Mouse (Mus musculus): ENCODE data around the gene Nrg3. TPM values are rescaled to one million over a fixed set of nuclear protein-coding genes. Genes with fewer than 3 reads are reported as not detected.

Nrg3 gene
- polyA plus RNA-seq, 1 experiment, result not detected

DNA sequence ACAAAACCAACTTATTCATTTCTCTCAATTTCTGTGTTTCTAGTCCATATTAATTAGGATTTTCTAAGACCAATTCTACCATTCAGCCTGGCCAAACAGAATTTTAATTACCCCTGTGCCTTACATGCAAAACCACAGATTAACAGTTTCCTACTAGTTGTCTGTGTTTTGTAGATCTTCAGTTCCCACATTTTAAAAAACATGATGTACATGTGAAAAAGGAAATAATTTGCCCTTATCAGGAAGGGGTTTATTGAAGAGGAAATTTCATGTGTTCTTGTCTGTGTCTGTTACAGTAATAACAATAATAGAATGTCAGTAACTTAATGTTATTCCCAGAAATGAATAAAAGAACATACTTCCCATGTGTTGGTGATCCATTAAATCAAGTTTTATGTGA lies 939.4 kb downstream of the Nrg3 start:
- H3K36me3 ChIP-seq (ENCODE audit: control insufficient read depth, insufficient read depth), result no peaks in the 10 kb centered on the region
- H3K4me2 ChIP-seq (ENCODE audit: low read depth), result no peak overlapping the region
- TF ChIP-seq SRF (IDR thresholded peaks at IDR 0.05; ENCODE audit: control insufficient read depth, insufficient read length, low read depth), result no peak
- TF ChIP-seq MYOD1 (IDR thresholded peaks at IDR 0.05; ENCODE audit: control insufficient read depth in 1 of 3, insufficient read length in 2 of 3, low read depth in 2 of 3), result no peak
- TF ChIP-seq CEBPB (IDR thresholded peaks at IDR 0.05; ENCODE audit: insufficient read depth, poor library complexity, severe bottlenecking), result no peak
- H3ac ChIP-seq (ENCODE audit: control insufficient read depth, insufficient read length), result no peak overlapping the region
- no peak overlapping the region for H3K4me3 ChIP-seq
- H3K27me3 ChIP-seq (ENCODE audit: control insufficient read depth, insufficient read depth, insufficient read length), result no peaks in the 10 kb centered on the region
- H3K79me2 ChIP-seq (ENCODE audit: control insufficient read depth, insufficient read depth), result no peaks in the 10 kb centered on the region

- no peak for TF ChIP-seq USF1 (IDR thresholded peaks at IDR 0.05; ENCODE audit: low read depth)
- TF ChIP-seq TCF3 (IDR thresholded peaks at IDR 0.05; ENCODE audit: insufficient read length, low read depth), result no peak
- TF ChIP-seq SRF (IDR thresholded peaks at IDR 0.05; ENCODE audit: control insufficient read depth, insufficient read length, low read depth), result no peak
- no peak for TF ChIP-seq CEBPB (IDR thresholded peaks at IDR 0.05; ENCODE audit: insufficient read depth, poor library complexity, severe bottlenecking)
- TF ChIP-seq POLR2A (IDR thresholded peaks at IDR 0.05; ENCODE audit: insufficient read length, low read depth), result no peak
- no peak for TF ChIP-seq TCF12 (IDR thresholded peaks at IDR 0.05; ENCODE audit: insufficient read depth, poor library complexity, severe bottlenecking)
- no peak for TF ChIP-seq POLR2AphosphoS2 (IDR thresholded peaks at IDR 0.05; ENCODE audit: insufficient read length, low read depth)
- TF ChIP-seq MAX (IDR thresholded peaks at IDR 0.05; ENCODE audit: low read depth), result no peak
- Histone ChIP-seq H3K36me3 (ENCODE audit: control insufficient read depth, insufficient read depth) (no peaks in the 10 kb centered on the region), H3K4me3 (no peak overlapping the region), H3K27me3 (ENCODE audit: control insufficient read depth, insufficient read depth, insufficient read length) (no peaks in the 10 kb centered on the region), H3K4me2 (ENCODE audit: low read depth) (no peak overlapping the region), H3K79me2 (ENCODE audit: control insufficient read depth, insufficient read depth) (no peaks in the 10 kb centered on the region), H3ac (ENCODE audit: control insufficient read depth, insufficient read length) (no peak overlapping the region)
Measured at GRCm38 (mm10) chr14:38516232-38516631, 956.7 kb downstream of the Nrg3 start.

- H3ac ChIP-seq (ENCODE audit: control insufficient read depth, insufficient read length), result no peak overlapping the region
- H3K4me3 ChIP-seq, result no peak overlapping the region
- H3K79me2 ChIP-seq (ENCODE audit: control insufficient read depth, insufficient read depth), result no peaks in the 10 kb centered on the region
- H3K36me3 ChIP-seq (ENCODE audit: control insufficient read depth, insufficient read depth), result no peaks in the 10 kb centered on the region
- TF ChIP-seq TCF12 (IDR thresholded peaks at IDR 0.05; ENCODE audit: insufficient read depth, poor library complexity, severe bottlenecking), result no peak
- no peak for TF ChIP-seq CEBPB (IDR thresholded peaks at IDR 0.05; ENCODE audit: insufficient read depth, poor library complexity, severe bottlenecking)
- TF ChIP-seq MAX (IDR thresholded peaks at IDR 0.05; ENCODE audit: low read depth), result no peak
- no peak overlapping the region for H3K4me2 ChIP-seq (ENCODE audit: low read depth)
- H3K27me3 ChIP-seq (ENCODE audit: control insufficient read depth, insufficient read depth, insufficient read length), result no peaks in the 10 kb centered on the region
Measured at GRCm38 (mm10) chr14:38509016-38509415, 963.9 kb downstream of the Nrg3 start.

DNA sequence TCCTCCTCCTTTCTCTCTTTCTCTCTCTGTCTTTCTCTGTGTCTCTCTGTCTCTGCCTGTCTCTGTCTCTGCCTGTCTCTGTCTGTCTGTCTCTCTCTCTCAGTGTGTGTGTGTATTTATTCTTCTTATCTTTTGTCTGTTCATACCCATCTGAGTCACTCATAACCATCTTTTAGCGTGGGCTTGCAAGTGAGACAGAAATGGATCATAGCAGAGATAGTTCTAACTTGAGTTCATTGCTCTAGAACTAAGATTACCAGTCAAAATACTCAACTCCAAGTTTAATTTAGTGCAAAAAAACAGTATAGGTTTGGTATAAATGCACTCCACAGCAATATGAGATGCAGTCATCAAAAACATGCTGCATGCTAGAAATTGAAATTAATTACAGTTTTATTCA lies 977.9 kb downstream of the Nrg3 start:
- Histone ChIP-seq H3ac (ENCODE audit: control insufficient read depth, insufficient read length) (no peak overlapping the region), H3K36me3 (ENCODE audit: control insufficient read depth, insufficient read depth) (no peaks in the 10 kb centered on the region), H3K4me3 (no peak overlapping the region), H3K27me3 (ENCODE audit: control insufficient read depth, insufficient read depth, insufficient read length) (no peaks in the 10 kb centered on the region), H3K4me2 (ENCODE audit: low read depth) (no peak overlapping the region), H3K79me2 (ENCODE audit: control insufficient read depth, insufficient read depth) (no peaks in the 10 kb centered on the region)
- no peak for TF ChIP-seq MYOG (IDR thresholded peaks at IDR 0.05; ENCODE audit: control insufficient read depth in 1 of 3, insufficient read depth in 1 of 3, insufficient read length in 2 of 3, low read depth in 2 of 3)
- no peak for TF ChIP-seq MYOD1 (IDR thresholded peaks at IDR 0.05; ENCODE audit: control insufficient read depth in 1 of 3, insufficient read length in 2 of 3, low read depth in 2 of 3)
- TF ChIP-seq CEBPB (IDR thresholded peaks at IDR 0.05; ENCODE audit: insufficient read depth, poor library complexity, severe bottlenecking), result no peak
- no peak for TF ChIP-seq USF1 (IDR thresholded peaks at IDR 0.05; ENCODE audit: low read depth)
- no peak for TF ChIP-seq E2F4 (IDR thresholded peaks at IDR 0.05; ENCODE audit: insufficient read depth)
- TF ChIP-seq MAX (IDR thresholded peaks at IDR 0.05; ENCODE audit: low read depth), result no peak
- no peak for TF ChIP-seq REST (IDR thresholded peaks at IDR 0.05; ENCODE audit: insufficient read depth, insufficient read length)

DNA sequence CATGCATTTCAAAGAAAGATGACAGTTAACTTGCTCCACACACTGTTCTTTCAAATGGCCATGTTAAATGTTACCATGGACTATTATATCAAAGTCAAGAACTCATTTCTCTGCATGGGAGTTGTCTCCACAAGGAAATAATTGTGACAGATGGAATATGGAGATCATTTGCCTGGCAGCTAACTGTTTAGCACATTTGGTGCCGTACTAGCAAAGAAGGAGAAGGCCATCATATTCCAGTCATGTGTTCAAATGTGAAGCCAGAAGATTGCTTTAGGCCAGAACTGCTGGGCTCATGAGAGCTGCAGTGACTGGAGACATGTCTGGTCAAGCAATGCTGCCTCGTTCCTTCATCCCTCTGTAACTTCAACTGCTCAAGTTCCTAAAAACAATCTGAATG lies 1025.8 kb downstream of the Nrg3 start:
- TF ChIP-seq E2F4 (IDR thresholded peaks at IDR 0.05; ENCODE audit: insufficient read depth) (no peak), POLR2AphosphoS2 (IDR thresholded peaks at IDR 0.05; ENCODE audit: insufficient read length, low read depth) (no peak)
- no peak overlapping the region for H3ac ChIP-seq (ENCODE audit: control insufficient read depth, insufficient read length)

GRCm38 (mm10) chr14:38444788-38445187 lies 1028.1 kb downstream of the Nrg3 start:
- Histone ChIP-seq H3ac (ENCODE audit: control insufficient read depth, insufficient read length) (no peak overlapping the region), H3K27me3 (ENCODE audit: control insufficient read depth, insufficient read depth, insufficient read length) (no peaks in the 10 kb centered on the region), H3K79me2 (ENCODE audit: control insufficient read depth, insufficient read depth) (no peaks in the 10 kb centered on the region), H3K4me2 (ENCODE audit: low read depth) (no peak overlapping the region), H3K36me3 (ENCODE audit: control insufficient read depth, insufficient read depth) (no peaks in the 10 kb centered on the region), H3K4me3 (no peak overlapping the region)
- TF ChIP-seq MAX (IDR thresholded peaks at IDR 0.05; ENCODE audit: low read depth) (no peak), POLR2AphosphoS2 (IDR thresholded peaks at IDR 0.05; ENCODE audit: insufficient read length, low read depth) (no peak), SRF (IDR thresholded peaks at IDR 0.05; ENCODE audit: control insufficient read depth, insufficient read length, low read depth) (no peak), MYOD1 (IDR thresholded peaks at IDR 0.05; ENCODE audit: control insufficient read depth in 1 of 3, insufficient read length in 2 of 3, low read depth in 2 of 3) (no peak), MYOG (IDR thresholded peaks at IDR 0.05; ENCODE audit: control insufficient read depth in 1 of 3, insufficient read depth in 1 of 3, insufficient read length in 2 of 3, low read depth in 2 of 3) (no peak), USF1 (IDR thresholded peaks at IDR 0.05; ENCODE audit: low read depth) (no peak), CEBPB (IDR thresholded peaks at IDR 0.05; ENCODE audit: insufficient read depth, poor library complexity, severe bottlenecking) (no peak)

More for the DNA sequence above, 1025.8 kb downstream of the Nrg3 start:
- Histone ChIP-seq H3K4me3 (no peak overlapping the region), H3K4me2 (ENCODE audit: low read depth) (no peak overlapping the region), H3K79me2 (ENCODE audit: control insufficient read depth, insufficient read depth) (no peaks in the 10 kb centered on the region), H3K27me3 (ENCODE audit: control insufficient read depth, insufficient read depth, insufficient read length) (no peaks in the 10 kb centered on the region), H3K36me3 (ENCODE audit: control insufficient read depth, insufficient read depth) (no peaks in the 10 kb centered on the region)

Data from myocyte (in vitro differentiated cells).